In the genomic region with DNA sequence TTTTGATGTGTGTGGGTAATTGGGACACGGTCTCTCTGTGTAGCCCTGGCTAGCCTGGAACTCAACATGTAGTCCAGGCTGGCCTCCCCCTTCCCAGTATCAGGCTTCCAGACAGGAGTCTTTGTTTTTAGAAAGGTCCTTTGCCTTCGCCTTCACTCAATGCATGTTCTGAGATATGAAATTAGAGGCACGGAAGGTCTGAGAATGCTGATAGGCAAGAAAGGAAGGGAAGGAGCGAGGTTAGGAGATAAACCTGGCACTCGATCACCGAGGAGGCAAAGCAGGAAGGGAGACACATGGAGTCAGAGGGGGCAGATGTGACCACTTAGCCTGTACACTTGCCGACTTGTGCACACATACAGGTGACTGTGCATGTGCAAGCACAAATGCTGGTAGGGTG, we compare ENCODE assay signal across 29 mouse cellular contexts. TPM values are rescaled to one million over a fixed set of nuclear protein-coding genes. Genes with fewer than 3 reads are reported as not detected.
"Had no signal": no experiment of that assay in that cellular context is flagged by ENCODE, and none has a peak within 500 bp of the region (broad histone marks: within the 10 kb centered on the region; RNA-seq: fewer than 3 reads in every experiment).

No protein-coding gene starts in this region.

- H3K9me3 ChIP-seq: heart, embryonic 13.5 days; heart, embryonic 15.5 days; hindbrain, embryonic 12.5 days; intestine, embryonic 15.5 days; limb, embryonic 10.5 days; limb, embryonic 12.5 days had no signal

- ATAC-seq: hindbrain, embryonic 16.5 days; inflammation-experienced regulatory T-cells, adult 6 months; intestine, embryonic 15.5 days; intestine, postnatal 0 days had no signal

- H3K9ac ChIP-seq: heart, embryonic 13.5 days; heart, embryonic 15.5 days; hindbrain, embryonic 12.5 days; hindbrain, embryonic 14.5 days; intestine, embryonic 15.5 days; limb, embryonic 12.5 days had no signal

- H3K4me2 ChIP-seq: heart, embryonic 11.5 days; heart, embryonic 13.5 days; heart, embryonic 15.5 days; hindbrain, embryonic 12.5 days; hindbrain, embryonic 14.5 days; intestine, embryonic 15.5 days; limb, embryonic 12.5 days had no signal

- H3K4me3 ChIP-seq: heart, adult 2 months; heart, embryonic 13.5 days; heart, embryonic 15.5 days; hindbrain, embryonic 12.5 days; intestine, embryonic 15.5 days; layer of hippocampus, adult 2 months; left cerebral cortex, adult 2 months; limb, embryonic 10.5 days; limb, embryonic 12.5 days had no signal

- H3K27ac ChIP-seq: heart, adult 2 months; heart, embryonic 13.5 days; heart, embryonic 15.5 days; hindbrain, embryonic 12.5 days; hindbrain, embryonic 14.5 days; intestine, embryonic 15.5 days; layer of hippocampus, adult 2 months; left cerebral cortex, adult 2 months; limb, embryonic 10.5 days; limb, embryonic 12.5 days had no signal

- DNase-seq: gastrocnemius, postnatal 14 days; gastrocnemius, postnatal 36 days; heart, adult 11 months; heart, adult 2 months; heart, postnatal 14 days; heart, postnatal 36 days; kidney, adult 18-20 months; kidney, adult 8-10 months; kidney, postnatal 10 days; kidney, postnatal 25 days; kidney, postnatal 4 days; liver had no signal

- H3K36me3 ChIP-seq: heart, embryonic 13.5 days; heart, embryonic 15.5 days; hindbrain, embryonic 12.5 days; intestine, embryonic 15.5 days; limb, embryonic 10.5 days; limb, embryonic 12.5 days had no signal

RNA-seq across cellular contexts. Expression of a gene that starts 23.4 kb away (rescaled TPM):
- polyA plus RNA-seq: inflammation-experienced regulatory T-cells, adult 6 months had no signal

RNA-seq across cellular contexts. Expression of a gene that starts 31.1 kb away (rescaled TPM):
- total RNA-seq: gastrocnemius, adult 18-20 months; gastrocnemius, adult 8-10 months; gastrocnemius, postnatal 14 days; gastrocnemius, postnatal 36 days; heart, adult 2 months; heart, postnatal 14 days; heart, postnatal 36 days; hematopoietic stem cell, adult 5-6 weeks had no signal
- polyA plus RNA-seq: heart, embryonic 11.5 days; heart, embryonic 13.5 days; heart, embryonic 15.5 days; heart, postnatal 0 days; inflammation-experienced regulatory T-cells, adult 6 months; intestine, postnatal 0 days had no signal
